Mouse (Mus musculus): ENCODE measurements around the gene Rpl3l. TPM values are rescaled to one million over a fixed set of nuclear protein-coding genes. Genes with fewer than 3 reads are reported as not detected.

Rpl3l gene
- polyA plus RNA-seq, 1 experiment from 2014 or later: not detected

- Histone ChIP-seq H3K36me3 (peaks cover 4% of the 10 kb centered on the region; the same call in 1 of the 2 replicates), H3K27me3 (ENCODE audit: low read depth, poor library complexity, severe bottlenecking) (peaks cover 45% of the 10 kb centered on the region), H3K4me1 (peaks cover 68% of the 10 kb centered on the region), H3K4me3 (no peak overlapping the region), H3K27ac (0 out of 2 replicates have a peak overlapping the region, but pooled peaks have one; percentile 21), H3K9me3 (replicated peaks) (no peaks in the 10 kb centered on the region)
- no peak for DNase-seq (ENCODE audit: low spot score)
- 79% methylated on average over 1 of the region's 1 CpGs for whole genome bisulfite sequencing
Measured at GRCm38 (mm10) chr17:24757394-24757793, 29.8 kb downstream of the Rpl3l start.

- Histone ChIP-seq H3K9me3 (replicated peaks) (no peaks in the 10 kb centered on the region), H3K4me3 (peak overlapping the region; percentile 3; the same call in 1 of the 2 replicates), H3K27me3 (ENCODE audit: low read depth, poor library complexity, severe bottlenecking) (peaks cover 8% of the 10 kb centered on the region; the same call in 1 of the 2 replicates), H3K36me3 (peaks cover 4% of the 10 kb centered on the region; the same call in 1 of the 2 replicates), H3K4me1 (peaks cover 61% of the 10 kb centered on the region), H3K27ac (peak overlapping the region; percentile 75)
- DNase-seq (ENCODE audit: low spot score): peak; percentile 78
- WGBS: 27% methylated on average over 5 of the region's 5 CpGs
Measured at GRCm38 (mm10) chr17:24761121-24761520, 33.5 kb downstream of the Rpl3l start.

GRCm38 (mm10) chr17:24765016-24765905, 37.6 kb downstream of the Rpl3l start:
- H3K27me3 ChIP-seq (ENCODE audit: low read depth, poor library complexity, severe bottlenecking): peaks cover 17% of the 10 kb centered on the region; the same call in 1 of the 2 replicates
- no peak for DNase-seq (ENCODE audit: low spot score)
- no peaks in the 10 kb centered on the region for H3K36me3 ChIP-seq
- peaks cover 57% of the 10 kb centered on the region for H3K4me1 ChIP-seq
- H3K4me3 ChIP-seq: no peak overlapping the region
- H3K9me3 ChIP-seq (replicated peaks): no peaks in the 10 kb centered on the region
- 57% methylated on average over 22 of the region's 22 CpGs for WGBS
- peak overlapping the region; percentile 59; the same call in 1 of the 2 replicates for H3K27ac ChIP-seq

- Histone ChIP-seq H3K4me3 (no peak overlapping the region), H3K4me1 (peaks cover 49% of the 10 kb centered on the region), H3K36me3 (no peaks in the 10 kb centered on the region), H3K27ac (no peak overlapping the region), H3K9me3 (replicated peaks) (no peaks in the 10 kb centered on the region), H3K27me3 (ENCODE audit: low read depth, poor library complexity, severe bottlenecking) (peaks cover 17% of the 10 kb centered on the region; the same call in 1 of the 2 replicates)
- DNase-seq (ENCODE audit: low spot score): no peak
- WGBS: 35% methylated on average over 12 of the region's 12 CpGs
Measured at GRCm38 (mm10) chr17:24766266-24766875, 38.8 kb downstream of the Rpl3l start.

- DNase-seq (ENCODE audit: low spot score): no peak
- no peak overlapping the region for H3K4me3 ChIP-seq
- WGBS: 50% methylated on average over 3 of the region's 3 CpGs
- no peaks in the 10 kb centered on the region for H3K36me3 ChIP-seq
- peaks cover 37% of the 10 kb centered on the region for H3K4me1 ChIP-seq
- H3K27me3 ChIP-seq (ENCODE audit: low read depth, poor library complexity, severe bottlenecking): peaks cover 17% of the 10 kb centered on the region; the same call in 1 of the 2 replicates
- H3K9me3 ChIP-seq (replicated peaks): no peaks in the 10 kb centered on the region
- H3K27ac ChIP-seq: no peak overlapping the region
Measured at GRCm38 (mm10) chr17:24769146-24769545, 41.5 kb downstream of the Rpl3l start.

GRCm38 (mm10) chr17:24773241-24773640, 45.6 kb downstream of the Rpl3l start:
- 83% methylated on average over 5 of the region's 5 CpGs for WGBS
- Histone ChIP-seq H3K4me3 (no peak overlapping the region), H3K36me3 (no peaks in the 10 kb centered on the region), H3K27me3 (ENCODE audit: low read depth, poor library complexity, severe bottlenecking) (peaks cover 13% of the 10 kb centered on the region; the same call in 1 of the 2 replicates), H3K9me3 (replicated peaks) (no peaks in the 10 kb centered on the region), H3K27ac (no peak overlapping the region), H3K4me1 (peaks cover 23% of the 10 kb centered on the region)
- DNase-seq (ENCODE audit: low spot score): no peak

GRCm38 (mm10) chr17:24775173-24775572, 47.6 kb downstream of the Rpl3l start:
- 87% methylated on average over 8 of the region's 8 CpGs for WGBS

GRCm38 (mm10) chr17:24777073-24777472, 49.5 kb downstream of the Rpl3l start:
- Histone ChIP-seq H3K36me3 (no peaks in the 10 kb centered on the region), H3K27ac (no peak overlapping the region), H3K27me3 (ENCODE audit: low read depth, poor library complexity, severe bottlenecking) (no peaks in the 10 kb centered on the region), H3K4me1 (peaks cover 9% of the 10 kb centered on the region), H3K4me3 (no peak overlapping the region), H3K9me3 (replicated peaks) (no peaks in the 10 kb centered on the region)
- WGBS: 79% methylated on average over 2 of the region's 2 CpGs
- no peak for DNase-seq (ENCODE audit: low spot score)

More at GRCm38 (mm10) chr17:24775173-24775572, 47.6 kb downstream of the Rpl3l start:
- no peaks in the 10 kb centered on the region for H3K9me3 ChIP-seq (replicated peaks)
- H3K27ac ChIP-seq: no peak overlapping the region
- no peaks in the 10 kb centered on the region for H3K27me3 ChIP-seq (ENCODE audit: low read depth, poor library complexity, severe bottlenecking)
- H3K4me1 ChIP-seq: peaks cover 9% of the 10 kb centered on the region
- no peaks in the 10 kb centered on the region for H3K36me3 ChIP-seq
- no peak for DNase-seq (ENCODE audit: low spot score)
- H3K4me3 ChIP-seq: no peak overlapping the region

- Histone ChIP-seq H3K4me1 (no peaks in the 10 kb centered on the region), H3K9me3 (replicated peaks) (no peaks in the 10 kb centered on the region), H3K4me3 (no peak overlapping the region), H3K36me3 (no peaks in the 10 kb centered on the region), H3K27ac (no peak overlapping the region), H3K27me3 (ENCODE audit: low read depth, poor library complexity, severe bottlenecking) (no peaks in the 10 kb centered on the region)
- 85% methylated on average over 2 of the region's 2 CpGs for WGBS
- DNase-seq (ENCODE audit: low spot score): no peak
Measured at GRCm38 (mm10) chr17:24780821-24781220, 53.2 kb downstream of the Rpl3l start.

Other genes starting within 250 kb of the Rpl3l start
- 31.6 and 42.2 TPM in 2 replicates for gene Mlst8, start 248.7 kb upstream of the Rpl3l start, polyA plus RNA-seq (2016; fragmentation: Nextera tagmentation; extraction: Ambion mirVana)
- gene Caskin1, start 239.2 kb upstream of the Rpl3l start, polyA plus RNA-seq (2016; fragmentation: Nextera tagmentation; extraction: Ambion mirVana): 1.4 and 3.6 TPM in 2 replicates
- gene Traf7, start 199.9 kb upstream of the Rpl3l start, polyA plus RNA-seq (2016; fragmentation: Nextera tagmentation; extraction: Ambion mirVana): 125 and 136 TPM in 2 replicates
- gene Rab26, start 193.6 kb upstream of the Rpl3l start, polyA plus RNA-seq (2016; fragmentation: Nextera tagmentation; extraction: Ambion mirVana): 2.4 and 3.8 TPM in 2 replicates
- gene Pkd1, start 178.0 kb upstream of the Rpl3l start, polyA plus RNA-seq (2016; fragmentation: Nextera tagmentation; extraction: Ambion mirVana): 18.9 and 24.7 TPM in 2 replicates
- gene Tsc2, start 95.2 kb upstream of the Rpl3l start, polyA plus RNA-seq (2016; fragmentation: Nextera tagmentation; extraction: Ambion mirVana): 63.2 and 79.5 TPM in 2 replicates
- 27.5 and 31.2 TPM in 2 replicates for gene Nthl1, start 95.1 kb upstream of the Rpl3l start, polyA plus RNA-seq (2016; fragmentation: Nextera tagmentation; extraction: Ambion mirVana)
- gene Slc9a3r2, start 77.5 kb upstream of the Rpl3l start, polyA plus RNA-seq (2016; fragmentation: Nextera tagmentation; extraction: Ambion mirVana): 47.2 and 57.1 TPM in 2 replicates
- 0.88 and 1.1 TPM in 2 replicates for gene Npw, start 69.4 kb upstream of the Rpl3l start, polyA plus RNA-seq (2016; fragmentation: Nextera tagmentation; extraction: Ambion mirVana)
- gene Zfp598, start 58.1 kb upstream of the Rpl3l start, polyA plus RNA-seq (2016; fragmentation: Nextera tagmentation; extraction: Ambion mirVana): 34.5 and 36.7 TPM in 2 replicates
- 5.2 and 7.0 TPM in 2 replicates for gene Syngr3, start 37.9 kb upstream of the Rpl3l start, polyA plus RNA-seq (2016; fragmentation: Nextera tagmentation; extraction: Ambion mirVana)
- 52.9 and 61.2 TPM in 2 replicates for gene Gfer, start 31.7 kb upstream of the Rpl3l start, polyA plus RNA-seq (2016; fragmentation: Nextera tagmentation; extraction: Ambion mirVana)
- 0.59 and 2.3 TPM in 2 replicates for gene Noxo1, start 31.6 kb upstream of the Rpl3l start, polyA plus RNA-seq (2016; fragmentation: Nextera tagmentation; extraction: Ambion mirVana)
- 165 and 183 TPM in 2 replicates for gene Tbl3, start 20.2 kb upstream of the Rpl3l start, polyA plus RNA-seq (2016; fragmentation: Nextera tagmentation; extraction: Ambion mirVana)
- 0.21 and 0.38 TPM in 2 replicates for gene Rnf151, start 9.8 kb upstream of the Rpl3l start, polyA plus RNA-seq (2016; fragmentation: Nextera tagmentation; extraction: Ambion mirVana)
- gene Rps2, start 9.7 kb upstream of the Rpl3l start, polyA plus RNA-seq (2016; fragmentation: Nextera tagmentation; extraction: Ambion mirVana): 1,693 and 2,093 TPM in 2 replicates
- 202 and 204 TPM in 2 replicates for gene Ndufb10, start 3.3 kb upstream of the Rpl3l start, polyA plus RNA-seq (2016; fragmentation: Nextera tagmentation; extraction: Ambion mirVana)
- gene Msrb1, start 8.8 kb downstream of the Rpl3l start, polyA plus RNA-seq (2016; fragmentation: Nextera tagmentation; extraction: Ambion mirVana): 19.9 and 23.6 TPM in 2 replicates
- gene Hs3st6, start 25.2 kb downstream of the Rpl3l start, polyA plus RNA-seq (2016; fragmentation: Nextera tagmentation; extraction: Ambion mirVana): 3.2 and 4.2 TPM in 2 replicates
- gene Meiob, start 76.5 kb downstream of the Rpl3l start, polyA plus RNA-seq (2016; fragmentation: Nextera tagmentation; extraction: Ambion mirVana): not detected in 2 replicates
- gene Hagh, start 112.3 kb downstream of the Rpl3l start, polyA plus RNA-seq (2016; fragmentation: Nextera tagmentation; extraction: Ambion mirVana): 26.0 and 28.0 TPM in 2 replicates
- 14.5 and 17.6 TPM in 2 replicates for gene Fahd1, start 122.5 kb downstream of the Rpl3l start, polyA plus RNA-seq (2016; fragmentation: Nextera tagmentation; extraction: Ambion mirVana)
- 0.55 and 0.84 TPM in 2 replicates for gene Igfals, start 138.2 kb downstream of the Rpl3l start, polyA plus RNA-seq (2016; fragmentation: Nextera tagmentation; extraction: Ambion mirVana)
- gene Nubp2, start 158.5 kb downstream of the Rpl3l start, polyA plus RNA-seq (2016; fragmentation: Nextera tagmentation; extraction: Ambion mirVana): 72.7 and 79.7 TPM in 2 replicates
- 48.0 and 50.8 TPM in 2 replicates for gene Spsb3, start 158.8 kb downstream of the Rpl3l start, polyA plus RNA-seq (2016; fragmentation: Nextera tagmentation; extraction: Ambion mirVana)
- gene Eme2, start 167.3 kb downstream of the Rpl3l start, polyA plus RNA-seq (2016; fragmentation: Nextera tagmentation; extraction: Ambion mirVana): 22.1 and 30.6 TPM in 2 replicates
- gene Mrps34, start 167.3 kb downstream of the Rpl3l start, polyA plus RNA-seq (2016; fragmentation: Nextera tagmentation; extraction: Ambion mirVana): 104 and 105 TPM in 2 replicates
- gene Nme3, start 168.7 kb downstream of the Rpl3l start, polyA plus RNA-seq (2016; fragmentation: Nextera tagmentation; extraction: Ambion mirVana): 43.6 and 47.0 TPM in 2 replicates
- 32.1 and 39.3 TPM in 2 replicates for gene Mapk8ip3, start 209.2 kb downstream of the Rpl3l start, polyA plus RNA-seq (2016; fragmentation: Nextera tagmentation; extraction: Ambion mirVana)
- gene Jpt2, start 232.9 kb downstream of the Rpl3l start, polyA plus RNA-seq (2016; fragmentation: Nextera tagmentation; extraction: Ambion mirVana): 369 and 370 TPM in 2 replicates